Mouse (Mus musculus) CH12.LX (cell line): ENCODE measurements around the gene Dlgap1. TPM values are rescaled to one million over a fixed set of nuclear protein-coding genes. Genes with fewer than 3 reads are reported as not detected.
A peak's percentile ranks its signal among the peaks of the same experiment; 100 is the strongest.

Experiments
- DNase-seq: peaks from one replicate; pipeline ENCODE4 v3.0.0-alpha.2; 2013; ENCODE audit errors: extremely low read depth
- H3K27ac ChIP-seq: 2 replicates; pipeline ENCODE4 v1.5.1; 2012; ENCODE audit warnings: low read depth, mild to moderate bottlenecking, control low read depth, moderate library complexity; ENCODE audit not compliant: insufficient read depth
- H3K27me3 ChIP-seq: replicated peaks from 2 replicates; pipeline ENCODE3; 2012; ENCODE audit warnings: inconsistent platforms
- H3K36me3 ChIP-seq, 2 experiments: replicated peaks in 1 of 2; 2 replicates each; pipeline versions ENCODE3 to v1.6.1; 2012; ENCODE audit warnings: inconsistent platforms in 1 of 2, low read length in 1 of 2, mild to moderate bottlenecking in 1 of 2, mixed read lengths in 1 of 2, moderate library complexity in 1 of 2; ENCODE audit not compliant: control insufficient read depth in 1 of 2, insufficient read depth in 1 of 2
- H3K4me1 ChIP-seq, 2 experiments: 2 replicates each; pipeline ENCODE4 v1.6.1; 2012; ENCODE audit warnings: inconsistent platforms in 1 of 2, moderate library complexity in 1 of 2; ENCODE audit not compliant: insufficient read depth in 2 of 2, control insufficient read depth in 1 of 2
- H3K4me2 ChIP-seq: 2 replicates; pipeline ENCODE4 v1.6.1; 2012; ENCODE audit warnings: low read depth, mild to moderate bottlenecking, control low read depth; ENCODE audit not compliant: poor library complexity, insufficient read depth, severe bottlenecking
- H3K4me3 ChIP-seq, 3 experiments: fragments of 150-350 bp in 1 of 3; sonication (generic) in 1 of 3; replicated peaks in 1 of 3; 2 replicates each; pipeline versions ENCODE3 to v1.5.1; 2011 to 2012; ENCODE audit warnings: low read depth in 2 of 3, low read length in 2 of 3, mild to moderate bottlenecking in 2 of 3, moderate library complexity in 2 of 3, control low read depth in 1 of 3, improper control_type of control experiment in 1 of 3, inconsistent platforms in 1 of 3, mixed read lengths in 1 of 3; ENCODE audit not compliant: poor library complexity in 1 of 3
- H3K79me2 ChIP-seq: replicated peaks from 2 replicates; pipeline ENCODE4 v1.6.1; 2012; ENCODE audit warnings: mild to moderate bottlenecking, moderate library complexity; ENCODE audit not compliant: control insufficient read depth, poor library complexity, insufficient read depth, severe bottlenecking; ENCODE audit errors: extremely low read depth
- H3K9ac ChIP-seq: 2 replicates; pipeline ENCODE4 v1.6.1; 2012; ENCODE audit warnings: low read depth, mild to moderate bottlenecking, control low read depth, moderate library complexity; ENCODE audit not compliant: insufficient read depth
- H3K9me3 ChIP-seq: replicated peaks from 2 replicates; pipeline ENCODE3; 2012; ENCODE audit warnings: low read length, inconsistent platforms, mixed read lengths
- BHLHE40 ChIP-seq: IDR thresholded peaks from 2 replicates; pipeline ENCODE4 v1.6.1; 2011; ENCODE audit warnings: mild to moderate bottlenecking, low read depth, low read length, improper control_type of control experiment
- CHD1 ChIP-seq: IDR thresholded peaks from 2 replicates; pipeline ENCODE4 v1.6.1; 2012; ENCODE audit warnings: low read depth, low read length, improper control_type of control experiment, inconsistent platforms
- CHD2 ChIP-seq: IDR thresholded peaks from 2 replicates; pipeline ENCODE4 v1.6.1; 2011; ENCODE audit warnings: low read length, improper control_type of control experiment
- CTCF ChIP-seq, 2 experiments: IDR thresholded peaks in 1 of 2; conservative IDR thresholded peaks in 1 of 2; 2 replicates each; pipeline ENCODE4 v1.5.1; 2011 to 2012; ENCODE audit warnings: low read depth in 2 of 2, low read length in 2 of 2, improper control_type of control experiment in 1 of 2, inconsistent platforms in 1 of 2, mild to moderate bottlenecking in 1 of 2, moderate library complexity in 1 of 2
- E2F4 ChIP-seq: IDR thresholded peaks from 2 replicates; pipeline ENCODE4 v1.6.1; 2011; ENCODE audit warnings: low read depth, low read length, improper control_type of control experiment; ENCODE audit not compliant: insufficient replicate concordance
- EP300 ChIP-seq: IDR thresholded peaks from 2 replicates; pipeline ENCODE4 v1.6.1; 2011; ENCODE audit warnings: low read length, improper control_type of control experiment
- ETS1 ChIP-seq: conservative IDR thresholded peaks from 2 replicates; pipeline ENCODE4 v1.6.1; 2012; ENCODE audit warnings: low read depth, mild to moderate bottlenecking, inconsistent platforms, low read length, improper control_type of control experiment, moderate library complexity
- IRF4 ChIP-seq: IDR thresholded peaks from 2 replicates; pipeline ENCODE4 v1.6.1; 2014; ENCODE audit warnings: low read depth, mild to moderate bottlenecking, inconsistent platforms, low read length, improper control_type of control experiment
- JUN ChIP-seq: IDR thresholded peaks from 2 replicates; pipeline ENCODE4 v1.6.1; 2011; ENCODE audit warnings: low read depth, mild to moderate bottlenecking, low read length, improper control_type of control experiment, moderate library complexity; ENCODE audit not compliant: insufficient read depth
- JUND ChIP-seq: conservative IDR thresholded peaks from 2 replicates; pipeline ENCODE4 v1.6.1; 2011; ENCODE audit warnings: low read depth, low read length, improper control_type of control experiment
- MAX ChIP-seq: IDR thresholded peaks from 2 replicates; pipeline ENCODE4 v1.6.1; 2011; ENCODE audit warnings: low read length, improper control_type of control experiment
- MAZ ChIP-seq: IDR thresholded peaks from 2 replicates; pipeline ENCODE4 v1.6.1; 2012; ENCODE audit warnings: low read depth, mild to moderate bottlenecking, inconsistent platforms, low read length, improper control_type of control experiment, moderate library complexity
- MEF2A ChIP-seq: IDR thresholded peaks from 2 replicates; pipeline ENCODE4 v1.6.1; 2014; ENCODE audit warnings: low read depth, mild to moderate bottlenecking, inconsistent platforms, low read length, improper control_type of control experiment, borderline replicate concordance
- MXI1 ChIP-seq: IDR thresholded peaks from 2 replicates; pipeline ENCODE4 v1.6.1; 2011; ENCODE audit warnings: mild to moderate bottlenecking, low read depth, low read length, improper control_type of control experiment
- MYC ChIP-seq: IDR thresholded peaks from 2 replicates; pipeline ENCODE4 v1.6.1; 2011; ENCODE audit warnings: low read depth, mild to moderate bottlenecking, improper control_type of control experiment, low read length
- NRF1 ChIP-seq: IDR thresholded peaks from 2 replicates; pipeline ENCODE4 v1.6.1; 2014; ENCODE audit warnings: low read depth, mild to moderate bottlenecking, inconsistent platforms, low read length, improper control_type of control experiment, moderate library complexity
- POLR2A ChIP-seq: IDR thresholded peaks from 2 replicates; pipeline ENCODE4 v1.6.1; 2011; ENCODE audit warnings: low read depth, mild to moderate bottlenecking, improper control_type of control experiment, low read length
- POLR2AphosphoS2 ChIP-seq: IDR thresholded peaks from 2 replicates; pipeline ENCODE4 v1.6.1; 2011; ENCODE audit warnings: low read depth, low read length, improper control_type of control experiment
- RCOR1 ChIP-seq: conservative IDR thresholded peaks from 2 replicates; pipeline ENCODE4 v1.6.1; 2012; ENCODE audit warnings: low read depth, mild to moderate bottlenecking, inconsistent platforms, low read length, improper control_type of control experiment
- SMC3 ChIP-seq: IDR thresholded peaks from 2 replicates; pipeline ENCODE4 v1.6.1; 2011; ENCODE audit warnings: low read depth, low read length, improper control_type of control experiment
- TBP ChIP-seq: conservative IDR thresholded peaks from 2 replicates; pipeline ENCODE4 v1.6.1; 2011; ENCODE audit warnings: low read depth, low read length, improper control_type of control experiment
- TCF12 ChIP-seq: IDR thresholded peaks from 2 replicates; pipeline ENCODE4 v1.6.1; 2014; ENCODE audit warnings: low read depth, mild to moderate bottlenecking, inconsistent platforms, low read length, improper control_type of control experiment
- ZC3H11A ChIP-seq: IDR thresholded peaks from 2 replicates; pipeline ENCODE4 v1.6.1; 2012; ENCODE audit warnings: low read depth, mild to moderate bottlenecking, inconsistent platforms, low read length, improper control_type of control experiment
- ZMIZ1 ChIP-seq: IDR thresholded peaks from 2 replicates; pipeline ENCODE4 v1.6.1; 2012; ENCODE audit warnings: low read depth, mild to moderate bottlenecking, inconsistent platforms, low read length, improper control_type of control experiment
- dilution Hi-C: fragments of 300-500 bp; cut with MboI; formaldehyde crosslinking; loops from 2 replicates; pipeline ENCODE4 v1.14.3; 2020; ENCODE audit warnings: low sequenced_read_pairs; ENCODE audit not compliant: extremely low pct_unique_long_range_greater_than_20kb, extremely low pct_ligation_motif_present
- in situ Hi-C: fragments of 300-500 bp; cut with MboI; formaldehyde crosslinking; loops from 3 replicates; pipeline ENCODE4 v1.14.3; 2019; ENCODE audit warnings: low sequenced_read_pairs, low pct_ligation_motif_present, low pct_unique_long_range_greater_than_20kb, mixed read lengths
- polyA plus RNA-seq: library from polyadenylated mRNA; unstranded; fragments of >175 nt; gene quantifications from 2 replicates; pipeline ENCODE4 v1.2.1, GENCODE M21; 2012; ENCODE audit warnings: low read depth; ENCODE audit not compliant: insufficient read length
- total RNA-seq, 2 experiments: library from RNA; depleted of rRNA; stranded (reverse); fragments of 300-350 nt in 1 of 2; fragments of >200 nt in 1 of 2; gene quantifications; 2 replicates each; pipeline ENCODE4 v1.2.3; 2012 to 2014

Gene Dlgap1
- total and polyA plus RNA-seq, 3 experiments = 0.51 to 2.7 (median 1.2) TPM

- Histone ChIP-seq H3K27me3 (no peaks in the 10 kb centered on the region), H3K27ac (no peak overlapping the region), H3K36me3 (no peaks in the 10 kb centered on the region), H3K4me1 (peaks cover 3 to 11% of the 10 kb centered on the region in 2 experiments; a peak in 2 of 4 replicates), H3K79me2 (no peaks in the 10 kb centered on the region), H3K4me2 (no peak overlapping the region), H3K9me3 (no peaks in the 10 kb centered on the region), H3K4me3 (no peak overlapping the region), H3K9ac (no peak overlapping the region)
- dilution Hi-C loops (no loop called here), in situ Hi-C loops (no loop called here)
- no peak for TF ChIP-seq JUN
- TF ChIP-seq MAX = no peak
- TF ChIP-seq E2F4 = no peak
- no peak for TF ChIP-seq CTCF (conservative IDR thresholded peaks at IDR 0.05 in 1 of 2, IDR thresholded peaks at IDR 0.05 in 1 of 2; ENCODE audit: low read depth in 2 of 2, low read length in 2 of 2)
- TF ChIP-seq MAZ = no peak
- no peak for TF ChIP-seq MEF2A
- TF ChIP-seq NRF1 = no peak
- no peak for TF ChIP-seq TBP
- no peak for TF ChIP-seq CHD1
- no peak for TF ChIP-seq SMC3
- no peak for TF ChIP-seq ZC3H11A
- TF ChIP-seq POLR2A = no peak
- TF ChIP-seq RCOR1 = no peak
- no peak for TF ChIP-seq ZMIZ1
- TF ChIP-seq MYC = no peak
- no peak for TF ChIP-seq CHD2
- no peak for TF ChIP-seq POLR2AphosphoS2
- DNase-seq = no peak
Measured at GRCm38 (mm10) chr17:70483716-70484115, 514.8 kb downstream of the Dlgap1 start.

GRCm38 (mm10) chr17:70485668-70486067, 516.8 kb downstream of the Dlgap1 start:
- Histone ChIP-seq H3K4me2 (peak overlapping the region; percentile 94), H3K36me3 (no peaks in the 10 kb centered on the region), H3K9ac (no peak overlapping the region), H3K27me3 (no peaks in the 10 kb centered on the region), H3K27ac (no peak overlapping the region), H3K79me2 (no peaks in the 10 kb centered on the region), H3K4me1 (peaks cover 5 to 11% of the 10 kb centered on the region in 2 experiments; a peak in 2 of 4 replicates), H3K4me3 (peak overlapping the region in 2 of 3 experiments; percentile 7 to 41), H3K9me3 (no peaks in the 10 kb centered on the region)
- in situ Hi-C loops = no loop called here
- peak; percentile 63 for DNase-seq
- TF ChIP-seq TCF12 (no peak), ETS1 (peak; percentile 41), EP300 (peak; percentile 70), IRF4 (peak; percentile 80), MXI1 (0 out of 2 replicates have a peak, but pooled peaks have one; percentile 22), MEF2A (no peak), BHLHE40 (peak; percentile 35; the same call in 1 of the 2 replicates), JUN (peak; percentile 24; the same call in 1 of the 2 replicates), JUND (peak; percentile 71; the same call in 1 of the 2 replicates)
- dilution Hi-C loops = no loop called here
